Mouse (Mus musculus): ENCODE results near the gene Tdrd12. TPM values are rescaled to one million over a fixed set of nuclear protein-coding genes. Genes with fewer than 3 reads are reported as not detected.

The Tdrd12 gene
- polyA plus RNA-seq, 1 experiment, result 0.54 TPM

DNA sequence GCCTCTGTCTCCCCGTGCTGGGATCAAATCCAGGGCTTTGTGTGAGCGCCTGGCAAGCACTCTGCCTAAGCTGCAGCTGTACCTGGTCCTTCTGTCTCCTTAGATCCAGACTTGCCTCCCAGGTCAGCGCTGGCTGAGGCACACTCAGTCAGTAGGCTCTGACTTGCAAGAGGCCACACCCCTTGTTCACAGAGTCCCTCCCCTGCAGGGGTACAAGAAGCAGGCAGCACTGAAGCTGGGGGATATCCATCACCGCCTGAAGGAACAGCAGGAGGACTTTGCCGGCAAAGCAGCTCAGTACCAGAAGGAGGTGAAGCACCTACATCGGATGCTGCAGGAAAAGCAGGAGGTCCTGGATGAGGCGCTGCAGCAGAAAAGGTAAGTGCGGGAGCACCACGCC lies 102.3 kb downstream of the Tdrd12 start:
- DNase-seq, result no peak
- H3K4me3 ChIP-seq (replicated peaks; ENCODE audit: insufficient read depth, low read depth, low read length), result no peak overlapping the region
- no peaks in the 10 kb centered on the region for H3K4me1 ChIP-seq (ENCODE audit: control insufficient read depth, insufficient read depth, low read length)
- H3K27ac ChIP-seq (ENCODE audit: insufficient read depth, low read length), result no peak overlapping the region
- H3K27me3 ChIP-seq (ENCODE audit: control insufficient read depth, insufficient read depth, low read length), result no peaks in the 10 kb centered on the region
- WGBS, result 82% methylated on average over 9 of the region's 9 CpGs
- no peak for TF ChIP-seq CTCF (IDR thresholded peaks at IDR 0.05; ENCODE audit: borderline replicate concordance, insufficient read depth, low read depth, low read length)
- TF ChIP-seq POLR2A (IDR thresholded peaks at IDR 0.05; ENCODE audit: borderline replicate concordance, insufficient read depth, low read length), result no peak

DNA sequence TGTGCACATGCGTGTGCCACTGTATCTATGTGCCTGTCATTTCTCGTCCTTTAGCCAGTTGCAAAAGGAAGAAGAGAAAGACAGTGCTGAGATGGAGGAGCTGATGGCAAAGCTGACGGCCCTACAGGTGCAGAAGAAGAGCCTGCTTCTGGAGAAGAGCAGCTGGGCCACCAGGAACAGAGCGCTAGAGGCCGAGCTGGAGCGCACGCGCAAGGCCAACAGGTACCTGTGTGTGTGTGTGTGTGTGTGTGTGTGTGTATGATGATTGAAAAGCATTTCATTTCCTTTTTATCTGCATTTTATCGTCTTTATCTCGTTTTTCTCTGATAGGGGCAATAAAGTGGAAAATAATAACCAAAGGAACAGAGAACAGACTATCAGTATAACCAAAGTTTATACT lies 109.4 kb downstream of the Tdrd12 start:
- TF ChIP-seq CTCF (IDR thresholded peaks at IDR 0.05; ENCODE audit: borderline replicate concordance, insufficient read depth, low read depth, low read length) (no peak), POLR2A (IDR thresholded peaks at IDR 0.05; ENCODE audit: borderline replicate concordance, insufficient read depth, low read length) (no peak)
- DNase-seq, result no peak
- Histone ChIP-seq H3K4me1 (ENCODE audit: control insufficient read depth, insufficient read depth, low read length) (no peaks in the 10 kb centered on the region), H3K4me3 (replicated peaks; ENCODE audit: insufficient read depth, low read depth, low read length) (no peak overlapping the region), H3K27ac (ENCODE audit: insufficient read depth, low read length) (no peak overlapping the region), H3K27me3 (ENCODE audit: control insufficient read depth, insufficient read depth, low read length) (no peaks in the 10 kb centered on the region)
- 93% methylated on average over 10 of the region's 10 CpGs for WGBS

DNA sequence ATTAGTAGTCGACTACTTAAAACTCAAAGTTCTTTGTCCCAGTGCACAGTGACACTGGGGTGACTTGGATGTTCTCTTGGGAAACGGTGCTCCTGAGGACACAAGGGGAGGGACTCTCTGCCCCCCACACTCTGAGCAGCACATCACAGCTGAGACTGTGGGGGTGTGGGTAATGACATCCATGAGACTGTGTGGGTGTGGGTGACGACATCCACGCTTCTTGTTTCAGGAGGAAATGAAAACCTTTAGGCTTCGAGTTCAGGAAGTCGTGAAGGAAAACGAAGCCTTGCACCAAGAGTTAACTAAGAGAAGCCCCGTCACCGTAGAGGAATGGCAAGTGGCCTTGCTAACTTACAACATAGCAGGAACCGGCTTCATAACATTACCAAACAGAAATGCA lies 114.5 kb downstream of the Tdrd12 start:
- no peak for TF ChIP-seq POLR2A (IDR thresholded peaks at IDR 0.05; ENCODE audit: borderline replicate concordance, insufficient read depth, low read length)
- TF ChIP-seq CTCF (IDR thresholded peaks at IDR 0.05; ENCODE audit: borderline replicate concordance, insufficient read depth, low read depth, low read length), result no peak
- 94% methylated on average over 10 of the region's 10 CpGs for whole genome bisulfite sequencing
- Histone ChIP-seq H3K27ac (ENCODE audit: insufficient read depth, low read length) (no peak overlapping the region), H3K4me3 (replicated peaks; ENCODE audit: insufficient read depth, low read depth, low read length) (no peak overlapping the region), H3K27me3 (ENCODE audit: control insufficient read depth, insufficient read depth, low read length) (no peaks in the 10 kb centered on the region), H3K4me1 (ENCODE audit: control insufficient read depth, insufficient read depth, low read length) (no peaks in the 10 kb centered on the region)
- DNase-seq, result no peak

Other genes starting within 250 kb of the Tdrd12 start
- gene Gpatch1, start 219.3 kb downstream of the Tdrd12 start, polyA plus RNA-seq (2012; rRNA removed), result 19.6 and 20.2 TPM in 2 replicates
- 9.9 and 10.1 TPM in 2 replicates for gene Rhpn2, start 203.6 kb downstream of the Tdrd12 start, polyA plus RNA-seq (2012; rRNA removed)
- gene Faap24, start 140.9 kb downstream of the Tdrd12 start, polyA plus RNA-seq (2012; rRNA removed), result 4.3 and 4.5 TPM in 2 replicates
- gene Cep89, start 140.7 kb downstream of the Tdrd12 start, polyA plus RNA-seq (2012; rRNA removed), result 16.7 and 17.2 TPM in 2 replicates
- gene Slc7a9, start 88.9 kb downstream of the Tdrd12 start, polyA plus RNA-seq (2012; rRNA removed), result 0.10 TPM in 1 of 2 replicates, not detected in the other
- gene Nudt19, start 18.6 kb upstream of the Tdrd12 start, polyA plus RNA-seq (2012; rRNA removed), result 88.4 and 103 TPM in 2 replicates
- 0.03 and 0.07 TPM in 2 replicates for gene Rgs9bp, start 47.8 kb upstream of the Tdrd12 start, polyA plus RNA-seq (2012; rRNA removed)
- 23.5 and 25.0 TPM in 2 replicates for gene Ankrd27, start 48.5 kb upstream of the Tdrd12 start, polyA plus RNA-seq (2012; rRNA removed)
- gene Pdcd5, start 109.8 kb upstream of the Tdrd12 start, polyA plus RNA-seq (2012; rRNA removed), result 93.8 and 99.5 TPM in 2 replicates
- 25.5 TPM in 2 replicates for gene Dpy19l3, start 216.7 kb upstream of the Tdrd12 start, polyA plus RNA-seq (2012; rRNA removed)